Mouse (Mus musculus) cerebellum, adult 18-20 months (tissue): ENCODE measurements around the gene Prlr.

Experiments
- DNase-seq, 2 experiments: peaks; one replicate each; pipeline ENCODE4 v3.0.0; 2021

Prlr gene

GRCm38 (mm10) chr15:10177083-10177482, at the start of gene Prlr:
TSS of gene Prlr (plus strand) at chr15:10177238.
- DNase-seq = no peak

- DNase-seq = no peak
These were observed 43.3 kb upstream of the Prlr start for GRCm38 (mm10) chr15:10133781-10134180.

- no peak for DNase-seq
These were observed 42.1 kb upstream of the Prlr start for GRCm38 (mm10) chr15:10134889-10135288.

- DNase-seq = no peak
These were observed 32.5 kb upstream of the Prlr start for GRCm38 (mm10) chr15:10144520-10144919.

DNA sequence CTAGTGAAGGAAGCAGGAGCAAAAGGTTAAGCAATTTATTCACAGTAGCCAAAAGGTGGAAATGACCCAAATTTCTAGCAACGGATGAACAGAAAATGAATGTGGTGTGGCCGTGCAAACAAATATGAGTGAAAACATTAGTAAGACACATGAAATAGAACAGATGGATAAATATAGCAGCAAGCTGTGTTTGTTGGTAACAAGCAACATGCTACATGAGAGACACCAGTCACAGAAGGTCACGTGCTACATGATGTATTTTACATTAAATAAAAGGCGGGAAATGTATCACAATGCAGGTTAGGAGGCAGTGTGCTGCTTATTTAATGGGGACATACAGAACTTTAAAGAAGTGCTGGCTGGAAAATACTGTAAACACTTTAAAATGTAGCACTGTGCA, 28.8 kb upstream of the Prlr start:
- DNase-seq = no peak

- no peak for DNase-seq
These were observed 16.4 kb upstream of the Prlr start for GRCm38 (mm10) chr15:10160663-10161062.

DNA sequence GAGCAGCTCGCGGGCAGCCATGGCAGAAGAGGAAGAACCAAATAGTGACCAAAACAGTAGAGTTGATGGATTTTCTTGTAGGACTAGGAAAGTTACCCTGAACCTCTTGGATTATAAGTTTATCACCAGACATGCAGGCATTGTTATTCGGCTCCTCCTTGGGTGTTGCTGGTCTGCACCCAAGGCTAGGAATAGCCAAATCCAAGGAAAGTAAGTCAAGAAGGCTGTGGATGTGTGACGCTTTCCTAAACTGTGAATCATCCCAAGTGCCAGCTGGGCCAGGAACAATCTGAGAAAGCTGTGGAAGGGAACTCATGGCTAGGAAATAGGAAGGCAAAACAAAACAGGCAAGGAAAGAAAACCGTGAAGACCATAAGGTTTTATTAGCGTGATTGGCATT, 2.0 kb upstream of the Prlr start:
- DNase-seq = no peak

GRCm38 (mm10) chr15:10175656-10176055, 1.4 kb upstream of the Prlr start:
- DNase-seq = no peak

- no peak for DNase-seq
These were observed 587 bp downstream of the Prlr start for GRCm38 (mm10) chr15:10177519-10178130.

DNA sequence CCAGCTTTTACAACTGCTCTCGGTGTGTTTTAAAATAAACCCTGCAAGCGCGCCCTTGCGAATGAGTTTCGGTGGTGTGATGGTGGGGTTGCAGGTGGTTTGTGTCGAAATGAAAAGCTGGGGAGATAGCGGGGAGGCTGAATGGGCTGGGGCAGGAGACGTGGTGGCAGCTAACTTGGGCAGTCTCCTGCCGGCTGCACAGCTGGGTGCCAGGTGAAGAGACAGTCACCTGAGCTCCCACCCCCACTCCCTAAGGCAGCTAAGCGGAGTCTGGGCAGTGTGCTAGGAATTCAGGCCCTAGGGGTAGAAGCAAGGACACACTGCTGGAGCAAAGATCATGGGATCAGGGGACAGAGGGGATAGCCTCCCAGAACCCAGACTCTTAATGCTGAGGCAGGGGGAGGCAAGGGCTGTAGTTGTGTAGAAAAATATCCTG, 1.1 kb downstream of the Prlr start:
- no peak for DNase-seq

DNA sequence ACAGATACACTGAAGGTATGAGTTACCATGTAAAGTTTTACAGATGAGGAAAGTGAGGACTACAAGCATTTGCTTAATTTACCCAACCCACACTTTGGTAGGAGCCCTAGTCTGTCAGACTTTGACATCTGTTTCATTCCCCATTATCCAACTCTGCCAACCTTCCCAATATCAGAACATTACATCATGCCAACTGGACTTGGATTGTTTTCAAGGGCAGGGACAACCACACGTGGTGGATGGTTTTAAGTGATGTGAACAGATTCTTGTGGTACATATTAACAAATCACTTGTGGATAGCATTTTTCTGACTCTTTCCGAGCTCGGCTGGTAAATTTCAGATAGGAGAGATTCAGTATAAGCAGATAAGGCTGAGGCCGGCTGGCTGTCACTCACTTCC, 3.7 kb downstream of the Prlr start:
- no peak for DNase-seq

DNA sequence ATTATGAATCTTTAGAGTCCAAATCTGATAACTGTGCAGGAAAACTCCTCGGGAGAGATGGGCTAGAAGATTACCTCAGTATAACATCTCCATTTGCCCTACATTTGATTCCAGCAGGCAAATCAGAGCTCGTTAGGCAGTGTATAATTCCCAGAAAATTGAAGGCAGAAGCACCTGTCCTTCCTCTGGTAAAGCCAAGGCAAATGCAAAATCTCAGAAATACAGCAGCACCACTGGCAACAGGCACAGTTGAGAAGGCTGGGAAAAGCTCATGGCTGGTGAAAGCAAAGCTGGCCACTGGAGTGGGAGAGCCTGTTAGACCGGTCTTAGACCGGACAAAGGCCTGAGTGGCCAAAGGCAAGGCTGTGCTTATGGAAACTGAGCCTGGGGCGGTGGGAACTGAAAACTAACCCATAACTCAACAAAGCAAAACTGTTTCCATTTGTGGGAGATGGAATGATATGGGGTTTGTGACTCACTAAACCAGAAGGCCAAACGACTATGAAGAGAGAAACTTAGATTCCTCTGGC, 15.1 kb downstream of the Prlr start:
- DNase-seq = no peak

- no peak for DNase-seq
These were observed 24.0 kb downstream of the Prlr start for GRCm38 (mm10) chr15:10200991-10201390.

- DNase-seq = no peak
These were observed 25.7 kb downstream of the Prlr start for GRCm38 (mm10) chr15:10202504-10203302.

GRCm38 (mm10) chr15:10210261-10210770, 33.3 kb downstream of the Prlr start:
- no peak for DNase-seq

- DNase-seq = no peak
These were observed 35.0 kb downstream of the Prlr start for GRCm38 (mm10) chr15:10211992-10212391.

DNA sequence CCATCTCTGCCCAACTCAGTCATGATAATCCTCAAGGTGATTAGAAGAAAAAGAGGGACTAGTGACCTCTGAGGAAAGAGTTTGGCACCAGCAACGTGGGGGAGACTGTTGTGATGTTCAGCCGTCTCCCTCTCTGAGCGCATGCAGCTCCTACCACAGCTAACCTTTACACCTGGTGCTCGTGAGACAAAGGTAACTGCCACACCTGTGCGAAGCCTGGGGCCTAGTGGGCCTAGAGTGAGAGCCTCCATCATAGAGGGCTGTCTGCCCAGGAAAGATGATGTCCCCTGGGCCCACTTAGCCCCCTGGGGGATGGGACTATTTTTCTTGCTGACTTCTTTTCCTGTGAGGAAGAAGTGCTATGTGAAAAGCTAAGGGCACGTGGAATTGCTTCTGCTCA, 36.2 kb downstream of the Prlr start:
- no peak for DNase-seq

DNA sequence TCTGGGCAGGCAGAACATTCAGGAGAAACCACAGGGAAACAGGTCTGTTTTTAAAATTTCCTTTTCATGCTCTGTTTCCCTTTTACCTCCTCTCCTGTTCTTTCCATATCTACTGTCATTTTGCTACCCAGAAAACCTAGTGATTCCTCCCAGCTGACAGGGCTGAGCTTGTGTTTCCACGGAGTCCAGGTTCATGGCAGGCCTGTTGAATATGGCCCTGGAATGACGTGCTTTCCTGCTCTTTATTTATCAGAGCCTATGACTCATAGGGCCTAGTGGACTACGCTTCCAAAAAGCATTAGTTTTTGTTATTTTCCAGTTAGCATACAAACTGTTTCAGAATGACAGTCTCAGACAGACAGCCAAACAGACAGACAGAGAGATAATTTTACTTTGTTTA, 36.7 kb downstream of the Prlr start:
- DNase-seq = no peak

DNA sequence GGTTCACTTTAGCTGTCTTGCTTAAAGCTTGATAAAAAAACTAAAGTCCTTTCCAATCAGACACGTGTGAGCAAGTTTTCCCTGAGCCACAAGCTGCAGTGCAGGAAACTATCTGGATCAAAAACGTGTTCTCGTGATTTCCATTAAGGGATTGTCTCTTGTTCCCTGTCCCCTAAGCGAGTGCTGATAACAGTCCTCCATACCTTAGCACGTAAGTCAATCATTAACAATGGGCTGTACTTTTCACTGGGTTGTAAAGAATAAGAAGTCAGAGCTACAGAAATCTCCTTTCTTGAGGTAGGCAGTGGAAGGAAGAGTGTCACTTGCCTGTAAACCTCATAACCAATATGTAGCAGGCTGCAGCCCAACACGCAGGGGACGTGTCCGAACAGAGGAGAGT, 38.7 kb downstream of the Prlr start:
- no peak for DNase-seq

DNA sequence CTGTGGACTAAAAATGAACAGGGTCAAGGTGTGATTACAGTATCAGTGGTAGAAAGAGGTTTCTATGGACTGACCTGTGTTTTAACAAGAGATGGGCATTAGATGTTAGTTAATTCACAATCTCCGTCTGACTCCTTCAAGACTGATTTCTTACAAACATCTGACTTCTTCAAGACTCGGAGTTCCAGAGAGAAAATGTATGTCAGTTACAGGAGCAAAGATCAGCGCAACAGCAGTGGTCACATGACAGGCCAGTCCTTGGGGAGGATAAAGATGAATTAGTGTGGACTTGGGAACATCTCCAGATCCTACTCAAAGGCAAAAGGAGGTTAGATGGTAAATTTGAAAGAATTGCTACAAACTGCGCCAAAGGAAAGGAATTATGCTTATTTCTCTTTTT, 39.2 kb downstream of the Prlr start:
- no peak for DNase-seq

- DNase-seq = no peak
These were observed 46.6 kb downstream of the Prlr start for GRCm38 (mm10) chr15:10223614-10224155.

GRCm38 (mm10) chr15:10225701-10226100, 48.7 kb downstream of the Prlr start:
- no peak for DNase-seq

DNA sequence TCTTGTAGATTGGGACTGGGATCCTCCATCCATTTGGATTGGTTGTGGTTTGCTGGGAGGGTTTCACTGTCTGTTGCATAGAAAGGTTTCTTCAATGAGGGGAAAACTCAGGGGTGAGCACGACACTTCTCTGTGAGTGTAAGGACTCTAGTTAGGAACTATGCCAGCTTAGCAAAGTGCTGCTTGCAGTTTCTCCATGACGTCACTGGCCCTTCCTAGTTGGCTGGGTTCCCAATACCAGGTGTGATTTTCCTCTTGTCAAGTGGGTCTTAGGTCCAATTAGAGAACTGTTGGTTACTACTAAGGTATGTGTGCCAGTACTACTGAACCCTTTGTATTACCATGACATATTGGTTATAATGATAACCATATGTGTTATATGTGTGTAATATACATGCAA, 51.6 kb downstream of the Prlr start:
- DNase-seq = no peak

- no peak for DNase-seq
These were observed 58.9 kb downstream of the Prlr start for GRCm38 (mm10) chr15:10235977-10236376.
